Mouse (Mus musculus): ENCODE results near the gene Tmem156. TPM values are rescaled to one million over a fixed set of nuclear protein-coding genes. Genes with fewer than 3 reads are reported as not detected.

Gene Tmem156
- total and polyA plus RNA-seq, 3 experiments, result 2.6 to 4.1 TPM; not detected in 1

DNA sequence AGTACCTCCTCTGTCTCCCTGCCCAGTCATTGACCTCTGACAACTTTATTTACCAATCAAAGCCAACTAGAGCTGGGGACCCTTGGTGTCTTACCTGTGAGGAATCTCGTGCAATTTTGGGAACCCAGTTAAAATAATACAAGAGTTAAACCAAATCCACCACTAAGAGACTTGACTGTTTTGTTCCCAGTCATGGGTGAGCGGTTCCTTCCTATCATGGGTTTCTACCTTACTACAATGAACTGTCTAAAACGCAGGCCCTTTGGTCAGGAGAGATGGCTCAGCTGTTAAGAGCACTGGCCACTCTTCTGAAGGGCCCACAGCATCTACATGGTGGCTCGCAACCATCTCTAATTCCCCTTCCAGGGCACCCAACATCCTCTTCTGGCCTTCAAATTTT is 10.1 kb downstream of the Tmem156 start:
- H3K79me2 ChIP-seq (ENCODE audit: control insufficient read depth, insufficient read depth, low read length, poor library complexity), result no peaks in the 10 kb centered on the region
- TF ChIP-seq E2F4 (IDR thresholded peaks at IDR 0.05; ENCODE audit: borderline replicate concordance, low read depth, low read length) (no peak), MYB (IDR thresholded peaks at IDR 0.05; ENCODE audit: low read depth, low read length) (no peak), ETS1 (IDR thresholded peaks at IDR 0.05; ENCODE audit: low read depth, low read length) (no peak), JUND (IDR thresholded peaks at IDR 0.05; ENCODE audit: low read depth, low read length) (no peak), RCOR1 (IDR thresholded peaks at IDR 0.05; ENCODE audit: low read depth, low read length) (no peak), SMC3 (IDR thresholded peaks at IDR 0.05; ENCODE audit: low read depth, low read length) (no peak), POLR2A (IDR thresholded peaks at IDR 0.05; ENCODE audit: control insufficient read depth in 1 of 2, insufficient read depth in 1 of 2, low read depth in 1 of 2, low read length in 2 of 2, poor library complexity in 1 of 2) (no peak), ZNF384 (IDR thresholded peaks at IDR 0.05; ENCODE audit: low read depth, low read length) (no peak), MAFK (IDR thresholded peaks at IDR 0.05; ENCODE audit: borderline replicate concordance, low read depth, low read length) (no peak), CTCF (IDR thresholded peaks at IDR 0.05 in 2 of 3, conservative IDR thresholded peaks at IDR 0.05 in 1 of 3; ENCODE audit: control insufficient read depth in 1 of 3, insufficient read depth in 1 of 3, low read depth in 2 of 3, low read length in 3 of 3, poor library complexity in 1 of 3, severe bottlenecking in 1 of 3) (no peak), BHLHE40 (IDR thresholded peaks at IDR 0.05; ENCODE audit: borderline replicate concordance, low read depth, low read length) (no peak), MXI1 (IDR thresholded peaks at IDR 0.05; ENCODE audit: low read depth, low read length) (no peak), HCFC1 (IDR thresholded peaks at IDR 0.05; ENCODE audit: low read depth, low read length) (no peak), RAD21 (IDR thresholded peaks at IDR 0.05; ENCODE audit: low read depth, low read length) (no peak), USF2 (IDR thresholded peaks at IDR 0.05; ENCODE audit: borderline replicate concordance in 1 of 2, insufficient read depth in 1 of 2, low read depth in 1 of 2, low read length in 2 of 2) (no peak), ZC3H11A (IDR thresholded peaks at IDR 0.05; ENCODE audit: low read depth, low read length) (no peak), NELFE (IDR thresholded peaks at IDR 0.05; ENCODE audit: low read depth, low read length) (no peak)
- H3K9ac ChIP-seq (ENCODE audit: control insufficient read depth, low read depth, low read length, poor library complexity, severe bottlenecking), result no peak overlapping the region
- no peak for DNase-seq (ENCODE audit: low read depth, low spot score)
- H3K4me1 ChIP-seq (ENCODE audit: control insufficient read depth in 1 of 2, insufficient read depth in 2 of 2, low read length in 2 of 2), result no peaks in the 10 kb centered on the region
- no peaks in the 10 kb centered on the region for H3K27me3 ChIP-seq (ENCODE audit: control insufficient read depth in 1 of 2, insufficient read depth in 2 of 2, low read length in 2 of 2)
- H3K36me3 ChIP-seq (ENCODE audit: control insufficient read depth in 1 of 2, insufficient read depth in 2 of 2, low read length in 2 of 2), result 0 out of 4 replicates have a peak, but pooled peaks cover 0 to 2% of the 10 kb centered on the region in 2 experiments
- no peaks in the 10 kb centered on the region for H3K9me3 ChIP-seq (replicated peaks; ENCODE audit: insufficient read depth, low read length)
- H3K27ac ChIP-seq (ENCODE audit: control insufficient read depth, low read depth, low read length), result no peak overlapping the region
- H3K4me3 ChIP-seq (ENCODE audit: control insufficient read depth in 1 of 2, insufficient read depth in 1 of 2, low read depth in 2 of 2, low read length in 2 of 2), result no peak overlapping the region

DNA sequence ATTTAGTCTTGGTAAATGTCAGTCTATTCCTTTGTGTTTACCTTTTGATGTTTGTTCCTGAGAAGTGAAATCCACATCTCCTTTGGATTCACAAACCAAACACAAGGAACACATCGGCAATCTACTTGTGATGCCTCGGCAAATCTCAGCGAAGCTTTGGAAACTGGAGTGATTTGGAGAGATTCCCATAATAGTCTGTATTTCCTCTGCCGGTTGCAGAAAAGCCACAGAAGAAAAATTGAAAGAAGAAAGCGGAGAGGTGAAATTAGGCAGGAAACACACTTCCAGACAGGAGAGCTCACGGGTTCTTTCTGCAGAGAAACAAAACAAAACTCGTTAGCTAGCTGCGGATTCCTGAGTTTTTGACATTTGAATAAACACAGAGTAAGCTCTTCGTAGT is 12.1 kb downstream of the Tmem156 start:
- Histone ChIP-seq H3K27me3 (ENCODE audit: control insufficient read depth in 1 of 2, insufficient read depth in 2 of 2, low read length in 2 of 2) (no peaks in the 10 kb centered on the region), H3K9ac (ENCODE audit: control insufficient read depth, low read depth, low read length, poor library complexity, severe bottlenecking) (no peak overlapping the region), H3K4me3 (ENCODE audit: control insufficient read depth in 1 of 2, insufficient read depth in 1 of 2, low read depth in 2 of 2, low read length in 2 of 2) (no peak overlapping the region), H3K36me3 (ENCODE audit: control insufficient read depth in 1 of 2, insufficient read depth in 2 of 2, low read length in 2 of 2) (peaks cover 0 to 2% of the 10 kb centered on the region in 2 experiments; a peak in 1 of 4 replicates), H3K27ac (ENCODE audit: control insufficient read depth, low read depth, low read length) (no peak overlapping the region), H3K4me1 (ENCODE audit: control insufficient read depth in 1 of 2, insufficient read depth in 2 of 2, low read length in 2 of 2) (no peaks in the 10 kb centered on the region), H3K9me3 (replicated peaks; ENCODE audit: insufficient read depth, low read length) (no peaks in the 10 kb centered on the region), H3K79me2 (ENCODE audit: control insufficient read depth, insufficient read depth, low read length, poor library complexity) (no peaks in the 10 kb centered on the region)
- no peak for DNase-seq (ENCODE audit: low read depth, low spot score)
- TF ChIP-seq POLR2AphosphoS5 (IDR thresholded peaks at IDR 0.05; ENCODE audit: borderline replicate concordance, low read depth, low read length) (no peak), ZKSCAN1 (IDR thresholded peaks at IDR 0.05; ENCODE audit: low read depth, low read length) (no peak), ZC3H11A (IDR thresholded peaks at IDR 0.05; ENCODE audit: low read depth, low read length) (no peak), GABPA (IDR thresholded peaks at IDR 0.05; ENCODE audit: low read depth, low read length) (no peak), SMC3 (IDR thresholded peaks at IDR 0.05; ENCODE audit: low read depth, low read length) (no peak), TCF12 (IDR thresholded peaks at IDR 0.05; ENCODE audit: low read depth, low read length) (no peak), MYC (IDR thresholded peaks at IDR 0.05; ENCODE audit: low read depth, low read length) (no peak), KAT2A (conservative IDR thresholded peaks at IDR 0.05; ENCODE audit: low read depth, low read length) (no peak), USF1 (IDR thresholded peaks at IDR 0.05; ENCODE audit: low read depth, low read length) (no peak)

Measured in MEL (cell line).